Mouse (Mus musculus): ENCODE measurements around the gene Meis2. TPM values are rescaled to one million over a fixed set of nuclear protein-coding genes. Genes with fewer than 3 reads are reported as not detected.

Meis2 gene
- total RNA-seq (2012; rRNA removed) (3.1 and 5.2 TPM in 2 replicates), polyA plus RNA-seq (2012; ENCODE audit: insufficient read depth in 1 of 2, insufficient read length in 2 of 2, low read depth in 1 of 2, low replicate concordance in 2 of 2, missing spikeins in 1 of 2) (1 to 10 TPM in 1 of 2 experiments, not detected in 1; 9.8 TPM)

DNA sequence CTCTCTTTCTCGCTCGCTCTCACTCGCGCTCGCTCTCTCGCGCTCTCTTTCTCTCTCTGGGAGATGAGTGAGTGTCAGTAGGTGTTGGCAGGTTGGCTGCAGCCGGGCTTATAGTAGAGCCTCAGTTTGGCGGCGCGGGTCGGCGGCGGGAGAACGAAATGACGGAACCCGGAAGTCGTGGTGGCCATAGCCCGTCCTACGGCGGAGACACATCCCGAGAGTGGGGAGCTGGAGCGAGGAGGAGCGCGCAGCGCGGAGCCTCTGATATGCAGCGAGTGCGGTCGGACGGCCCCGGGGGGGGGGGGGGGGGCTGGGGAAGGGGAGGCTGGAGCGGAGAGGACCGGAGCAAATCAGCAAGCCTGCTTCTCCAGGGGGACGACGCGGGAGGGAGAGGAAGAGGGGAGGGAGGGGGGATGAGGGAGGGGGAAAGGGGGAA is at the start of gene Meis2:
Meis2 (minus strand) TSS at position 270 of the 436 bp plus-strand sequence.
- DNase-seq (ENCODE audit: low read depth, low spot score), result peak; percentile 91

DNA sequence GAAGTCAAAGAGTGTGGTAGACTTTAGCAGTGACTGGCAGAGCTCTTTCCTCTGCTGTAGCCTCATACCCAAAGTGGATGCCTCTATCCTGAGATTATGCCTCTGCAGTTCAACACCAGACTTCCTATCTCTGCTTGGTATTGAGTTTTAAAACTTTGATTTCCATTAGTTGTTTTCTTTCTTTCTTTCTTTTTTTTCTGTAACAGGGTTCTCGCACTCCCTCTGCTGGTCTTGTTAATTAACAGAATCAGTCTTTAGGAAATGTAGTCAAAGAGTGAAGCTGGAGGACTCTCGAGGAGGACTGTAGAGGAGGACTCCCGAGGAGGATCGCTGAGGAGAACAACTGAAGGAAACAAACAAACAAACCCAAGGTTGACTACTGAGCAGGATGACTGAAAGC is 40.6 kb upstream of the Meis2 start:
- H3K27me3 ChIP-seq (ENCODE audit: control insufficient read depth in 1 of 2, insufficient read depth in 2 of 2, low read length in 2 of 2), result no peaks in the 10 kb centered on the region
- no peak overlapping the region for H3K9ac ChIP-seq (ENCODE audit: control insufficient read depth, low read depth, low read length, poor library complexity, severe bottlenecking)
- no peaks in the 10 kb centered on the region for H3K79me2 ChIP-seq (ENCODE audit: control insufficient read depth, insufficient read depth, low read length, poor library complexity)
- no peak for DNase-seq (ENCODE audit: low read depth, low spot score)
- H3K27ac ChIP-seq (ENCODE audit: control insufficient read depth, low read depth, low read length), result no peak overlapping the region
- no peak for TF ChIP-seq KAT2A (conservative IDR thresholded peaks at IDR 0.05; ENCODE audit: low read depth, low read length)
- no peak for TF ChIP-seq JUND (IDR thresholded peaks at IDR 0.05; ENCODE audit: low read depth, low read length)
- no peak for TF ChIP-seq TBP (IDR thresholded peaks at IDR 0.05; ENCODE audit: low read depth, low read length)
- no peak for TF ChIP-seq ZKSCAN1 (IDR thresholded peaks at IDR 0.05; ENCODE audit: low read depth, low read length)
- TF ChIP-seq CTCF (IDR thresholded peaks at IDR 0.05 in 2 of 3, conservative IDR thresholded peaks at IDR 0.05 in 1 of 3; ENCODE audit: control insufficient read depth in 1 of 3, insufficient read depth in 1 of 3, low read depth in 2 of 3, low read length in 3 of 3, poor library complexity in 1 of 3, severe bottlenecking in 1 of 3), result peak in 1 of 3 experiments; percentile 24; a peak in 1 of 6 replicates
- TF ChIP-seq SIN3A (IDR thresholded peaks at IDR 0.05; ENCODE audit: low read length), result no peak
- TF ChIP-seq RAD21 (IDR thresholded peaks at IDR 0.05; ENCODE audit: low read depth, low read length), result peak; percentile 21
- no peak for TF ChIP-seq USF2 (IDR thresholded peaks at IDR 0.05; ENCODE audit: borderline replicate concordance in 1 of 2, insufficient read depth in 1 of 2, low read depth in 1 of 2, low read length in 2 of 2)
- TF ChIP-seq SMC3 (IDR thresholded peaks at IDR 0.05; ENCODE audit: low read depth, low read length), result peak; percentile 23; the same call in 1 of the 2 replicates
- no peak for TF ChIP-seq BHLHE40 (IDR thresholded peaks at IDR 0.05; ENCODE audit: borderline replicate concordance, low read depth, low read length)
- TF ChIP-seq MAX (IDR thresholded peaks at IDR 0.05; ENCODE audit: low read length), result no peak
- H3K36me3 ChIP-seq (ENCODE audit: control insufficient read depth in 1 of 2, insufficient read depth in 2 of 2, low read length in 2 of 2), result no peaks in the 10 kb centered on the region
- no peaks in the 10 kb centered on the region for H3K4me1 ChIP-seq (ENCODE audit: control insufficient read depth in 1 of 2, insufficient read depth in 2 of 2, low read length in 2 of 2)
- H3K4me3 ChIP-seq (ENCODE audit: control insufficient read depth in 1 of 2, insufficient read depth in 1 of 2, low read depth in 2 of 2, low read length in 2 of 2), result no peak overlapping the region
- no peaks in the 10 kb centered on the region for H3K9me3 ChIP-seq (replicated peaks; ENCODE audit: insufficient read depth, low read length)

More for the DNA sequence above, at the start of gene Meis2:
- H3K9me3 ChIP-seq (replicated peaks; ENCODE audit: insufficient read depth, low read length), result no peaks in the 10 kb centered on the region
- H3K36me3 ChIP-seq (ENCODE audit: control insufficient read depth in 1 of 2, insufficient read depth in 2 of 2, low read length in 2 of 2), result no peaks in the 10 kb centered on the region
- H3K4me1 ChIP-seq (ENCODE audit: control insufficient read depth in 1 of 2, insufficient read depth in 2 of 2, low read length in 2 of 2), result 0 out of 4 replicates have a peak, but pooled peaks cover 0 to 3% of the 10 kb centered on the region in 2 experiments
- peak within 1 kb of the TSS; percentile 99 to 100 for H3K4me3 ChIP-seq (ENCODE audit: control insufficient read depth in 1 of 2, insufficient read depth in 1 of 2, low read depth in 2 of 2, low read length in 2 of 2)
- H3K27ac ChIP-seq (ENCODE audit: control insufficient read depth, low read depth, low read length), result peak within 1 kb of the TSS; percentile 97
- no peaks in the 10 kb centered on the region for H3K27me3 ChIP-seq (ENCODE audit: control insufficient read depth in 1 of 2, insufficient read depth in 2 of 2, low read length in 2 of 2)
- peak; percentile 42; the same call in 1 of the 2 replicates for TF ChIP-seq JUND (IDR thresholded peaks at IDR 0.05; ENCODE audit: low read depth, low read length)
- TF ChIP-seq POLR2A (IDR thresholded peaks at IDR 0.05; ENCODE audit: control insufficient read depth in 1 of 2, insufficient read depth in 1 of 2, low read depth in 1 of 2, low read length in 2 of 2, poor library complexity in 1 of 2), result peak; percentile 31 to 68; a peak in 2 of 4 replicates
- TF ChIP-seq ETS1 (IDR thresholded peaks at IDR 0.05; ENCODE audit: low read depth, low read length), result peak; percentile 20
- peak; percentile 93 for TF ChIP-seq ELF1 (IDR thresholded peaks at IDR 0.05; ENCODE audit: low read depth, low read length)
- TF ChIP-seq MXI1 (IDR thresholded peaks at IDR 0.05; ENCODE audit: low read depth, low read length), result no peak; the same call in 1 of the 2 replicates
- TF ChIP-seq MAZ (IDR thresholded peaks at IDR 0.05; ENCODE audit: low read depth, low read length), result peak; percentile 72
- 0 out of 2 replicates have a peak, but pooled peaks have one; percentile 16 for TF ChIP-seq TBP (IDR thresholded peaks at IDR 0.05; ENCODE audit: low read depth, low read length)
- no peak for TF ChIP-seq SMC3 (IDR thresholded peaks at IDR 0.05; ENCODE audit: low read depth, low read length)
- 0 out of 2 replicates have a peak, but pooled peaks have one; percentile 3 for TF ChIP-seq MAFK (IDR thresholded peaks at IDR 0.05; ENCODE audit: borderline replicate concordance, low read depth, low read length)
- TF ChIP-seq CTCF (IDR thresholded peaks at IDR 0.05 in 2 of 3, conservative IDR thresholded peaks at IDR 0.05 in 1 of 3; ENCODE audit: control insufficient read depth in 1 of 3, insufficient read depth in 1 of 3, low read depth in 2 of 3, low read length in 3 of 3, poor library complexity in 1 of 3, severe bottlenecking in 1 of 3), result no peak
- peak; percentile 39; the same call in 1 of the 2 replicates for TF ChIP-seq HCFC1 (IDR thresholded peaks at IDR 0.05; ENCODE audit: low read depth, low read length)
- no peak for TF ChIP-seq MYC (IDR thresholded peaks at IDR 0.05; ENCODE audit: low read depth, low read length)
- TF ChIP-seq NELFE (IDR thresholded peaks at IDR 0.05; ENCODE audit: low read depth, low read length), result peak; percentile 72
- peak; percentile 70; the same call in 1 of the 2 replicates for TF ChIP-seq ZMIZ1 (IDR thresholded peaks at IDR 0.05; ENCODE audit: low read depth, low read length)
- peak; percentile 50; the same call in 1 of the 2 replicates for TF ChIP-seq E2F4 (IDR thresholded peaks at IDR 0.05; ENCODE audit: borderline replicate concordance, low read depth, low read length)
- 0 out of 2 replicates have a peak, but pooled peaks have one; percentile 41 for TF ChIP-seq TCF12 (IDR thresholded peaks at IDR 0.05; ENCODE audit: low read depth, low read length)
- TF ChIP-seq SIN3A (IDR thresholded peaks at IDR 0.05; ENCODE audit: low read length), result peak; percentile 67; the same call in 1 of the 2 replicates
- no peak for TF ChIP-seq USF1 (IDR thresholded peaks at IDR 0.05; ENCODE audit: low read depth, low read length)
- TF ChIP-seq POLR2AphosphoS2 (IDR thresholded peaks at IDR 0.05; ENCODE audit: low read length), result peak; percentile 72; the same call in 1 of the 2 replicates
- H3K79me2 ChIP-seq (ENCODE audit: control insufficient read depth, insufficient read depth, low read length, poor library complexity), result peaks cover 9% of the 10 kb centered on the region
- peak within 1 kb of the TSS; percentile 86 for H3K9ac ChIP-seq (ENCODE audit: control insufficient read depth, low read depth, low read length, poor library complexity, severe bottlenecking)

Data from MEL (cell line).